Mouse (Mus musculus) kidney, embryonic 16.5 days (tissue): ENCODE measurements around the gene Dmwd. TPM values are rescaled to one million over a fixed set of nuclear protein-coding genes. Genes with fewer than 3 reads are reported as not detected.

Experiments used
- ATAC-seq: fragments of 200-750 bp; cut with Nextera tagmentation; 2 replicates; pipeline ENCODE4 v1.8.0; 2017; ENCODE audit warnings: moderate TSS enrichment; ENCODE audit not compliant: low FRiP score, low TSS enrichment
- H3K27ac ChIP-seq: fragments of 300-500 bp; sonication (generic); 2 replicates; pipeline ENCODE4 v1.5.1; 2014; ENCODE audit warnings: low read length
- H3K27me3 ChIP-seq: fragments of 300-500 bp; sonication (generic); 2 replicates; pipeline ENCODE4 v1.6.1; 2014; ENCODE audit warnings: low read length, control low read depth, mixed read lengths; ENCODE audit not compliant: insufficient read depth
- H3K36me3 ChIP-seq: fragments of 300-500 bp; sonication (generic); 2 replicates; pipeline ENCODE4 v1.6.1; 2014; ENCODE audit warnings: low read length, control low read depth, mixed read lengths; ENCODE audit not compliant: insufficient read depth
- H3K4me1 ChIP-seq: fragments of 300-500 bp; sonication (generic); 2 replicates; pipeline ENCODE4 v1.6.1; 2014; ENCODE audit warnings: low read length, control low read depth, mixed read lengths; ENCODE audit not compliant: insufficient read depth
- H3K4me2 ChIP-seq: fragments of 300-500 bp; sonication (generic); replicated peaks from 2 replicates; pipeline ENCODE4 v1.6.1; 2014; ENCODE audit warnings: low read depth, low read length
- H3K4me3 ChIP-seq: fragments of 300-500 bp; sonication (generic); 2 replicates; pipeline ENCODE4 v1.5.1; 2014; ENCODE audit warnings: mild to moderate bottlenecking, low read length
- H3K9ac ChIP-seq: fragments of 300-500 bp; sonication (generic); replicated peaks from 2 replicates; pipeline ENCODE4 v1.6.1; 2014; ENCODE audit warnings: low read length
- H3K9me3 ChIP-seq: fragments of 300-500 bp; sonication (generic); 2 replicates; pipeline ENCODE4 v1.6.1; 2016; ENCODE audit warnings: low read length, control low read depth
- WGBS: fragments of 180-500 bp; shearing (Covaris S2); extraction: QIAGEN DNeasy Blood & Tissue Kit; methylation state at CpG from one replicate; pipeline ENCODE4 v1.1.7; 2014; 5-methylcytosine and 5-hydroxymethylcytosine counted together
- polyA plus RNA-seq: library from polyadenylated mRNA; unstranded; fragments of >200 nt; fragmentation: Nextera tagmentation; extraction: Ambion mirVana; gene quantifications from 2 replicates; pipeline ENCODE4 v1.2.1, GENCODE M21; 2015

Dmwd gene
- 15.5 and 16.8 TPM in 2 replicates for polyA plus RNA-seq

GRCm38 (mm10) chr7:19075723-19076585 lies at the start of gene Dmwd:
TSS of gene Dmwd (plus strand) at chr7:19076227.
- Histone ChIP-seq H3K36me3 (peaks cover 26% of the 10 kb centered on the region), H3K27ac (peak within 1 kb of the TSS; percentile 84), H3K9ac (peak within 1 kb of the TSS; percentile 99), H3K27me3 (no peaks in the 10 kb centered on the region), H3K9me3 (no peaks in the 10 kb centered on the region), H3K4me2 (peak within 1 kb of the TSS; percentile 89), H3K4me1 (peaks cover 23% of the 10 kb centered on the region), H3K4me3 (peak within 1 kb of the TSS; percentile 98)
- ATAC-seq, result peak; percentile 98
- WGBS, result under 1% methylated on average over 50 of the region's 91 CpGs

- no peaks in the 10 kb centered on the region for H3K9me3 ChIP-seq
- H3K36me3 ChIP-seq, result peaks cover 38% of the 10 kb centered on the region
- peaks cover 8% of the 10 kb centered on the region for H3K27me3 ChIP-seq
- H3K4me1 ChIP-seq, result peaks cover 15% of the 10 kb centered on the region
- no peak overlapping the region for H3K4me2 ChIP-seq
- ATAC-seq, result no peak
- H3K9ac ChIP-seq, result no peak overlapping the region
- no peak overlapping the region for H3K4me3 ChIP-seq
- H3K27ac ChIP-seq, result no peak overlapping the region
Measured at GRCm38 (mm10) chr7:19028067-19028466, 48.0 kb upstream of the Dmwd start.

- ATAC-seq, result peak; percentile 14; the same call in 1 of the 2 replicates
- no peaks in the 10 kb centered on the region for H3K9me3 ChIP-seq
- no peak overlapping the region for H3K4me3 ChIP-seq
- H3K9ac ChIP-seq, result no peak overlapping the region
- H3K4me1 ChIP-seq, result peaks cover 15% of the 10 kb centered on the region
- H3K4me2 ChIP-seq, result no peak overlapping the region
- H3K27me3 ChIP-seq, result no peaks in the 10 kb centered on the region
- 60% methylated on average over 6 of the region's 6 CpGs for WGBS
- no peak overlapping the region for H3K27ac ChIP-seq
- H3K36me3 ChIP-seq, result peaks cover 45% of the 10 kb centered on the region
Measured at GRCm38 (mm10) chr7:19029084-19029653, 46.9 kb upstream of the Dmwd start.

GRCm38 (mm10) chr7:19031641-19032040 lies 44.4 kb upstream of the Dmwd start:
- no peak overlapping the region for H3K4me3 ChIP-seq
- H3K9ac ChIP-seq, result no peak overlapping the region
- H3K4me1 ChIP-seq, result no peaks in the 10 kb centered on the region
- no peak overlapping the region for H3K27ac ChIP-seq
- no peak for ATAC-seq
- H3K9me3 ChIP-seq, result no peaks in the 10 kb centered on the region
- H3K36me3 ChIP-seq, result peaks cover 64% of the 10 kb centered on the region
- WGBS, result 82% methylated on average over 4 of the region's 4 CpGs
- H3K27me3 ChIP-seq, result no peaks in the 10 kb centered on the region
- H3K4me2 ChIP-seq, result no peak overlapping the region

GRCm38 (mm10) chr7:19044616-19045015 lies 31.4 kb upstream of the Dmwd start:
- no peak for ATAC-seq
- Histone ChIP-seq H3K9ac (no peak overlapping the region), H3K27me3 (no peaks in the 10 kb centered on the region), H3K36me3 (peaks cover 89% of the 10 kb centered on the region), H3K4me3 (no peak overlapping the region), H3K9me3 (no peaks in the 10 kb centered on the region), H3K4me1 (no peaks in the 10 kb centered on the region), H3K27ac (no peak overlapping the region), H3K4me2 (no peak overlapping the region)
- 96% methylated on average over 6 of the region's 6 CpGs for WGBS

GRCm38 (mm10) chr7:19046286-19047069 lies 29.5 kb upstream of the Dmwd start:
- no peaks in the 10 kb centered on the region for H3K4me1 ChIP-seq
- ATAC-seq, result no peak
- no peak overlapping the region for H3K27ac ChIP-seq
- no peak overlapping the region for H3K4me3 ChIP-seq
- H3K4me2 ChIP-seq, result no peak overlapping the region
- no peaks in the 10 kb centered on the region for H3K9me3 ChIP-seq
- no peak overlapping the region for H3K9ac ChIP-seq
- 92% methylated on average over 11 of the region's 11 CpGs for WGBS
- no peaks in the 10 kb centered on the region for H3K27me3 ChIP-seq
- H3K36me3 ChIP-seq, result peaks cover 89% of the 10 kb centered on the region

- no peaks in the 10 kb centered on the region for H3K4me1 ChIP-seq
- H3K9ac ChIP-seq, result no peak overlapping the region
- H3K4me3 ChIP-seq, result no peak overlapping the region
- 90% methylated on average over 14 of the region's 14 CpGs for WGBS
- no peaks in the 10 kb centered on the region for H3K9me3 ChIP-seq
- no peaks in the 10 kb centered on the region for H3K27me3 ChIP-seq
- peaks cover 86% of the 10 kb centered on the region for H3K36me3 ChIP-seq
- H3K27ac ChIP-seq, result no peak overlapping the region
- ATAC-seq, result no peak
- no peak overlapping the region for H3K4me2 ChIP-seq
Measured at GRCm38 (mm10) chr7:19048006-19048527, 28.0 kb upstream of the Dmwd start.

GRCm38 (mm10) chr7:19049252-19049651 lies 26.8 kb upstream of the Dmwd start:
- 0 out of 2 replicates have a peak, but pooled peaks cover 2% of the 10 kb centered on the region for H3K4me1 ChIP-seq
- no peaks in the 10 kb centered on the region for H3K27me3 ChIP-seq
- no peak overlapping the region for H3K4me2 ChIP-seq
- ATAC-seq, result no peak
- WGBS, result 91% methylated on average over 5 of the region's 5 CpGs
- no peak overlapping the region for H3K27ac ChIP-seq
- no peak overlapping the region for H3K9ac ChIP-seq
- H3K4me3 ChIP-seq, result no peak overlapping the region
- H3K36me3 ChIP-seq, result peaks cover 83% of the 10 kb centered on the region
- H3K9me3 ChIP-seq, result no peaks in the 10 kb centered on the region

- WGBS, result 83% methylated on average over 8 of the region's 8 CpGs
Measured at GRCm38 (mm10) chr7:19050172-19050571, 25.9 kb upstream of the Dmwd start.

More at GRCm38 (mm10) chr7:19050172-19050571, 25.9 kb upstream of the Dmwd start:
- Histone ChIP-seq H3K9me3 (no peaks in the 10 kb centered on the region), H3K27me3 (no peaks in the 10 kb centered on the region), H3K4me2 (no peak overlapping the region), H3K36me3 (peaks cover 75% of the 10 kb centered on the region), H3K4me3 (no peak overlapping the region), H3K9ac (no peak overlapping the region), H3K4me1 (0 out of 2 replicates have a peak, but pooled peaks cover 2% of the 10 kb centered on the region), H3K27ac (no peak overlapping the region)
- no peak for ATAC-seq
